Mouse (Mus musculus): ENCODE results near the gene Uqcr11.

DNA sequence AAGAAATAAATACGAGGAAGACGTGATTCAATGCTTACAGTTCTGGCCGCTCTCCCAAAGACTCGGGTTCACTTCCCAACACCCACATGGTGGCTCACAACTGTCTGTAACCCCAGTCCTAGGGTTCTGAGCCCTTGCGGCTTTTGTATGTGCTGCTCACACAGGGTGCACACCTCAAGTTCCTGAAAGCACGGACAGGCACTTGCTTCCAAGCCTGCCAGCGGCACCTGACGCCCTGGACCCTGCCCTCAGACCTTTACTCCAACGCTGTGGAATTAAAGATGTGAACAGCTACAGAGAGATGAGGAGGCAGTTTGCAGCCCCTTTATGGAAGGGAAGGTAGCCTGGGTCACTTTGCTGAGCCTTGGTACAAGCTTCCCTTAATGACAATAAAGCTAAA lies 15.9 kb downstream of the Uqcr11 start:
- no peak for TF ChIP-seq EP300 (IDR thresholded peaks at IDR 0.05; ENCODE audit: insufficient read depth, low read depth, low read length)
- TF ChIP-seq CTCF (IDR thresholded peaks at IDR 0.05), result no peak
